Mouse (Mus musculus) heart, embryonic 11.5 days (tissue): ENCODE measurements at regions not wholly inside any gene's neighbourhood (a gene's known extent, or its start where the extent isn't known, plus 50 kb on each side); places are given as distances from the start of the nearest gene placed in this dataset.

Source experiments
- ATAC-seq: fragments of 200-750 bp; cut with Nextera tagmentation; replicated peaks from 2 replicates; pipeline ENCODE4 v1.8.0; 2017; ENCODE audit warnings: moderate library complexity; ENCODE audit not compliant: insufficient number of reproducible peaks, low FRiP score, low TSS enrichment
- H3K27ac ChIP-seq: fragments of 300-500 bp; sonication (generic); 2 replicates; pipeline ENCODE4 v1.5.1; 2014; ENCODE audit warnings: mild to moderate bottlenecking, low read depth, low read length
- H3K27me3 ChIP-seq: fragments of 300-500 bp; sonication (generic); 2 replicates; pipeline ENCODE4 v1.6.1; 2014; ENCODE audit warnings: mild to moderate bottlenecking, low read length, mixed read lengths; ENCODE audit not compliant: control insufficient read depth, insufficient read depth
- H3K36me3 ChIP-seq: fragments of 300-500 bp; sonication (generic); 2 replicates; pipeline ENCODE4 v1.6.1; 2014; ENCODE audit warnings: mild to moderate bottlenecking, low read length, moderate library complexity, mixed read lengths; ENCODE audit not compliant: control insufficient read depth, insufficient read depth
- H3K4me1 ChIP-seq: fragments of 300-500 bp; sonication (generic); 2 replicates; pipeline ENCODE4 v1.6.1; 2014; ENCODE audit warnings: low read length; ENCODE audit not compliant: control insufficient read depth, insufficient read depth
- H3K4me2 ChIP-seq: fragments of 300-500 bp; sonication (generic); 2 replicates; pipeline ENCODE4 v1.6.1; 2014; ENCODE audit warnings: mild to moderate bottlenecking, moderate library complexity
- H3K4me3 ChIP-seq: fragments of 300-500 bp; sonication (generic); 2 replicates; pipeline ENCODE4 v1.5.1; 2014; ENCODE audit warnings: low read depth, low read length
- H3K9ac ChIP-seq: fragments of 300-500 bp; sonication (generic); 2 replicates; pipeline ENCODE4 v1.6.1; 2014; ENCODE audit warnings: mild to moderate bottlenecking, low read depth, low read length, moderate library complexity
- H3K9me3 ChIP-seq: fragments of 300-500 bp; sonication (generic); replicated peaks from 2 replicates; pipeline ENCODE4 v1.6.1; 2016; ENCODE audit warnings: low read length; ENCODE audit not compliant: control insufficient read depth
- WGBS: fragments of 180-500 bp; shearing (Covaris S2); extraction: QIAGEN DNeasy Blood & Tissue Kit; methylation state at CpG from one replicate; pipeline ENCODE4 v1.1.7; 2014; ENCODE audit not compliant: insufficient replicate concordance; 5-methylcytosine and 5-hydroxymethylcytosine counted together

- 80% methylated on average over 13 of the region's 13 CpGs for WGBS
- Histone ChIP-seq H3K9me3 (no peaks in the 10 kb centered on the region), H3K27me3 (no peaks in the 10 kb centered on the region; the same call in 1 of the 2 replicates), H3K4me3 (no peak overlapping the region), H3K4me2 (no peak overlapping the region), H3K9ac (no peak overlapping the region), H3K4me1 (peaks cover 24% of the 10 kb centered on the region), H3K27ac (no peak overlapping the region), H3K36me3 (no peaks in the 10 kb centered on the region)
- no peak for ATAC-seq
Observed at GRCm38 (mm10) chr12:107755820-107756517, 247.4 kb downstream of the Bcl11b start.

- Histone ChIP-seq H3K27me3 (no peaks in the 10 kb centered on the region; the same call in 1 of the 2 replicates), H3K9me3 (no peaks in the 10 kb centered on the region), H3K4me2 (no peak overlapping the region), H3K4me3 (no peak overlapping the region), H3K27ac (no peak overlapping the region), H3K4me1 (peaks cover 23% of the 10 kb centered on the region), H3K36me3 (no peaks in the 10 kb centered on the region), H3K9ac (no peak overlapping the region)
- WGBS, result 28% methylated on average over 10 of the region's 10 CpGs
- ATAC-seq, result no peak
Observed at GRCm38 (mm10) chr12:107757184-107757583, 246.2 kb downstream of the Bcl11b start.

- no peak overlapping the region for H3K27ac ChIP-seq
- ATAC-seq, result no peak
- no peaks in the 10 kb centered on the region; the same call in 1 of the 2 replicates for H3K27me3 ChIP-seq
- H3K9me3 ChIP-seq, result no peaks in the 10 kb centered on the region
- no peak overlapping the region for H3K9ac ChIP-seq
- 17% methylated on average over 15 of the region's 16 CpGs for WGBS
- no peak overlapping the region for H3K4me3 ChIP-seq
- H3K4me1 ChIP-seq, result peaks cover 13% of the 10 kb centered on the region
- H3K36me3 ChIP-seq, result no peaks in the 10 kb centered on the region
- H3K4me2 ChIP-seq, result peak overlapping the region; percentile 35
Observed at GRCm38 (mm10) chr12:107757996-107758791, 245.2 kb downstream of the Bcl11b start.

- 74% methylated on average over 5 of the region's 5 CpGs for WGBS
- no peak overlapping the region for H3K9ac ChIP-seq
- H3K4me2 ChIP-seq, result no peak overlapping the region
- no peaks in the 10 kb centered on the region for H3K36me3 ChIP-seq
- H3K27me3 ChIP-seq, result no peaks in the 10 kb centered on the region; the same call in 1 of the 2 replicates
- no peaks in the 10 kb centered on the region for H3K9me3 ChIP-seq
- H3K4me3 ChIP-seq, result no peak overlapping the region
- ATAC-seq, result no peak
- no peak overlapping the region for H3K27ac ChIP-seq
- H3K4me1 ChIP-seq, result peaks cover 11% of the 10 kb centered on the region
Observed at GRCm38 (mm10) chr12:107759291-107759690, 244.1 kb downstream of the Bcl11b start.

- Histone ChIP-seq H3K27ac (no peak overlapping the region), H3K4me3 (no peak overlapping the region), H3K36me3 (no peaks in the 10 kb centered on the region), H3K9ac (no peak overlapping the region), H3K27me3 (no peaks in the 10 kb centered on the region; the same call in 1 of the 2 replicates), H3K4me1 (peaks cover 11% of the 10 kb centered on the region), H3K9me3 (no peaks in the 10 kb centered on the region), H3K4me2 (no peak overlapping the region)
- no peak for ATAC-seq
- 43% methylated on average over 4 of the region's 4 CpGs for WGBS
Observed at GRCm38 (mm10) chr12:107759911-107760310, 243.5 kb downstream of the Bcl11b start.

- H3K27ac ChIP-seq, result no peak overlapping the region
- H3K9ac ChIP-seq, result no peak overlapping the region
- ATAC-seq, result no peak
- peaks cover 11% of the 10 kb centered on the region for H3K4me1 ChIP-seq
- no peaks in the 10 kb centered on the region for H3K9me3 ChIP-seq
- H3K27me3 ChIP-seq, result no peaks in the 10 kb centered on the region; the same call in 1 of the 2 replicates
- H3K36me3 ChIP-seq, result no peaks in the 10 kb centered on the region
- no peak overlapping the region for H3K4me3 ChIP-seq
- H3K4me2 ChIP-seq, result no peak overlapping the region
- WGBS, result 72% methylated on average over 4 of the region's 4 CpGs
Observed at GRCm38 (mm10) chr12:107762140-107762539, 241.3 kb downstream of the Bcl11b start.

- no peaks in the 10 kb centered on the region for H3K4me1 ChIP-seq
- no peaks in the 10 kb centered on the region for H3K27me3 ChIP-seq
- H3K9me3 ChIP-seq, result no peaks in the 10 kb centered on the region; the same call in 1 of the 2 replicates
- no peaks in the 10 kb centered on the region for H3K36me3 ChIP-seq
- WGBS, result 58% methylated on average over 13 of the region's 13 CpGs
- H3K4me2 ChIP-seq, result no peak overlapping the region
- H3K4me3 ChIP-seq, result no peak overlapping the region
- H3K27ac ChIP-seq, result no peak overlapping the region
- no peak for ATAC-seq
- no peak overlapping the region for H3K9ac ChIP-seq
Observed at GRCm38 (mm10) chr12:107769801-107770515, 233.4 kb downstream of the Bcl11b start.

GRCm38 (mm10) chr12:107770516-107770836 is 232.9 kb downstream of the Bcl11b start:
- H3K4me3 ChIP-seq, result no peak overlapping the region
- H3K9me3 ChIP-seq, result no peaks in the 10 kb centered on the region; the same call in 1 of the 2 replicates
- H3K4me1 ChIP-seq, result no peaks in the 10 kb centered on the region
- no peak overlapping the region for H3K27ac ChIP-seq
- WGBS, result 4% methylated on average over 5 of the region's 5 CpGs
- H3K36me3 ChIP-seq, result no peaks in the 10 kb centered on the region
- no peak overlapping the region for H3K9ac ChIP-seq
- no peaks in the 10 kb centered on the region for H3K27me3 ChIP-seq
- ATAC-seq, result no peak
- no peak overlapping the region for H3K4me2 ChIP-seq
